Mouse (Mus musculus) ES-E14 (cell line): ENCODE data around the gene Extl1.

Source experiments
- HCFC1 ChIP-seq: IDR thresholded peaks from 2 replicates; pipeline ENCODE4 v1.6.1; 2012; ENCODE audit warnings: low read length, inconsistent platforms, borderline replicate concordance; ENCODE audit not compliant: insufficient read depth
- ZNF384 ChIP-seq: IDR thresholded peaks from 2 replicates; pipeline ENCODE4 v1.6.1; 2012; ENCODE audit warnings: low read depth, low read length, inconsistent platforms

GRCm38 (mm10) chr4:134314876-134315275 lies 68.8 kb downstream of the Extl1 start, which contains the start of gene Trim63:
- TF ChIP-seq ZNF384 = no peak
- no peak for TF ChIP-seq HCFC1
